Mouse (Mus musculus) bone marrow, adult 2 months (tissue): ENCODE results near the gene Ydjc. TPM values are rescaled to one million over a fixed set of nuclear protein-coding genes. Genes with fewer than 3 reads are reported as not detected.

Source experiments
- H3K27ac ChIP-seq: fragments of 200-500 bp; 2 replicates; pipeline ENCODE4 v1.5.1; 2012; ENCODE audit warnings: low read depth, mild to moderate bottlenecking, control low read depth, inconsistent platforms, low read length; ENCODE audit not compliant: control insufficient read depth, poor library complexity, insufficient read depth
- H3K4me1 ChIP-seq: fragments of 200-500 bp; 2 replicates; pipeline ENCODE4 v1.6.1; 2011; ENCODE audit warnings: low read length; ENCODE audit not compliant: control insufficient read depth, insufficient read depth
- H3K4me3 ChIP-seq: fragments of 200-500 bp; replicated peaks from 2 replicates; pipeline ENCODE3; 2011; ENCODE audit warnings: mild to moderate bottlenecking, low read depth, low read length, control low read depth; ENCODE audit not compliant: control insufficient read depth
- CTCF ChIP-seq: fragments of 200-500 bp; IDR thresholded peaks from 2 replicates; pipeline ENCODE4 v1.5.1; 2011; ENCODE audit warnings: low read length, control low read depth; ENCODE audit not compliant: control insufficient read depth, insufficient read depth
- POLR2A ChIP-seq: fragments of 200-500 bp; IDR thresholded peaks from 2 replicates; pipeline ENCODE4 v1.6.1; 2011; ENCODE audit warnings: low read depth, mild to moderate bottlenecking, control low read depth, low read length, borderline replicate concordance; ENCODE audit not compliant: control insufficient read depth
- WGBS: fragments of 180-500 bp; shearing (Covaris S2); methylation state at CpG from one replicate; pipeline ENCODE4 v1.1.7; 2018; 5-methylcytosine and 5-hydroxymethylcytosine counted together
- polyA plus RNA-seq: library from polyadenylated mRNA; stranded (reverse); fragments of >200 nt; gene quantifications from 2 replicates; pipeline ENCODE4 v1.2.4, GENCODE M21; 2011; ENCODE audit warnings: low replicate concordance; ENCODE audit not compliant: missing spikeins, insufficient read depth, insufficient read length

The Ydjc gene
- polyA plus RNA-seq, 1 experiment = 5.4 TPM

GRCm38 (mm10) chr16:17124871-17125520, 19.4 kb upstream of the Ydjc start, which contains the start of gene 2610318N02Rik:
Gene 2610318N02Rik, minus strand, starts transcription at chr16:17125167.
- Histone ChIP-seq H3K27ac (no peak within 1 kb of the TSS), H3K4me3 (peak within 1 kb of the TSS; percentile 68), H3K4me1 (peaks cover 2% of the 10 kb centered on the region; the same call in 1 of the 2 replicates)
- WGBS = under 1% methylated on average over 25 of the region's 25 CpGs
- peak; percentile 69; the same call in 1 of the 2 replicates for TF ChIP-seq POLR2A
- no peak for TF ChIP-seq CTCF

GRCm38 (mm10) chr16:17127292-17127691, 17.1 kb upstream of the Ydjc start:
- H3K4me1 ChIP-seq = peaks cover 4% of the 10 kb centered on the region; the same call in 1 of the 2 replicates
- TF ChIP-seq POLR2A (no peak), CTCF (peak; percentile 75)
- H3K4me3 ChIP-seq = no peak overlapping the region
- H3K27ac ChIP-seq = no peak overlapping the region
- WGBS = 96% methylated on average over 1 of the region's 1 CpGs

DNA sequence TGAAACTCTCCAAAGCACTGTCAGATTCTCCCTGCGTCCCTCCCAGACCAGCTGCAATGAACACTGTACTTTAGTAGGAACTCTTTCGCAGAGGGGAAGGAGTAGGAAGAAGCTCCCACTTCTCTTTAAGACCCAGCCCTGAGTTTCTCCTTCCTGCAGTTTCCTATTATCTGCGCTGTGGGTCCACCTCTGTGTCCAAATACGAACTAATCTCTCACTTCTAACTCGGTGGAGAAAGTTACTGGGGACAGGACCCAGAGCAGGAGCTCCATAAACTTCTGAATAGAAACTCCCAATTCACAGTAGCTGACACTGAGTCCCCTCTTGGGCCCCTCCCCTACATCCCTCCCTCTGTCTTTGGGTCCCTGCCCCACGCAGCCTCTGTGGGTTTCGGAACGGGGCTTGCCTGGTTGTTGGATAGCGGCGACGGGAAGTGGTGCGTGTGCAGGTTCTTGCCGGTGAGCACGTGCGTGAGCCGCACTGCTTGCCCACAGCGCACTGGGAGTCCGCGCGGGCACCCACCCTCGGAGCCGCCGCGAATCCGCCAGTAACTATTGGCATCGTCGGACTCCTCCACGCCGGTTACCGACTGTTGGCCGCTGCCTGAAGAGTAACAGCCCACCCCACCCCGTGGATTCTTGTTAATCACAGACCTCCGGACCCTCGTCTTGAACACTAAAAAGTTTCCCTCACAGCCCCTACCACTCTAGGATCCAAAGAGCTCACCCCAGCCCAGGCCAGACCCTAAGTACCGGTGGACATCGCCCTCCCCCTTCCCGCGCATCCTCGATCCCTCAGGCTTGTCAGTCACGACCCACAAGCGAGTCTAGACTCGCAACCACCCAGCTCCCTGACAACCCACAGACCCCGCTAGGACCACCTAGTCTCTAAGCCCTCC, 13.0 kb upstream of the Ydjc start:
- WGBS = 3% methylated on average over 43 of the region's 43 CpGs
- peak overlapping the region; percentile 86 for H3K4me3 ChIP-seq
- H3K27ac ChIP-seq = peak overlapping the region; percentile 14; the same call in 1 of the 2 replicates
- H3K4me1 ChIP-seq = peaks cover 2% of the 10 kb centered on the region; the same call in 1 of the 2 replicates
- no peak for TF ChIP-seq CTCF
- peak; percentile 17; the same call in 1 of the 2 replicates for TF ChIP-seq POLR2A

GRCm38 (mm10) chr16:17132089-17132905, 12.1 kb upstream of the Ydjc start, which contains the start of gene Sdf2l1:
Gene Sdf2l1, minus strand, starts transcription at chr16:17132383.
- WGBS = under 1% methylated on average over 47 of the region's 47 CpGs
- TF ChIP-seq CTCF = peak; percentile 16; the same call in 1 of the 2 replicates
- TF ChIP-seq POLR2A = peak; percentile 77
- Histone ChIP-seq H3K4me1 (peaks cover 2% of the 10 kb centered on the region; the same call in 1 of the 2 replicates), H3K27ac (peak within 1 kb of the TSS; percentile 14; the same call in 1 of the 2 replicates), H3K4me3 (peak within 1 kb of the TSS; percentile 86)

DNA sequence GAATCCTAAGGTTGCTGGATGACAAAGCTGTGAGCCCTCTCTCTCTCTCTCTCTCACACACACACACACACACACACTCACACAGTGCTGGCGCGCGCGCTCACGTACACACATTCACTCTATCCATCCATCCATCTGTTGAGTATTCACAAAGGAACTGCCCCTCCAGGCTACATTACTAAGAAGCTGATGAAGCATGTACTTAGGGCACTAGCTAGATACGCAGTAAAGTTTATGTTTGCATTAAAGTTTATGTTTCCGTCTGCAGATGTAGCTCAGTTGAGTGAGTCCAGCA, 11.6 kb upstream of the Ydjc start:
- Histone ChIP-seq H3K4me3 (no peak overlapping the region), H3K4me1 (peaks cover 2% of the 10 kb centered on the region; the same call in 1 of the 2 replicates), H3K27ac (no peak overlapping the region)
- TF ChIP-seq CTCF = no peak
- no peak for TF ChIP-seq POLR2A
- 80% methylated on average over 7 of the region's 7 CpGs for WGBS

DNA sequence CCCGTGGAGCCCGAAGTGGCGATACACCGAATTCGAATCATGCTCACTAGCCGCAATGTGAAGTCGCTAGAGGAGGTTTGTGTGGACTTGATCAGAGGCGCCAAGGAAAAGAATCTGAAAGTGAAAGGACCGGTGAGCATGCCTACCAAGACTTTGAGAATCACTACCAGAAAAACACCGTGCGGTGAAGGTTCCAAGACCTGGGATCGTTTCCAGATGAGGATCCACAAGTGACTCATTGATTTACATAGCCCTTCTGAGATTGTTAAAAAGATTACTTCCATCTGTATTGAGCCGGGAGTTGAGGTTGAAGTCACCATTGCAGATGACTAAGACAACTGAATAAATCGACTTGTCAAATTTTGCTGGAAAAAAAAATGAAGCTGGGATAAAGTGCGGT, 7.1 kb upstream of the Ydjc start:
- no peaks in the 10 kb centered on the region for H3K4me1 ChIP-seq
- no peak overlapping the region for H3K4me3 ChIP-seq
- 82% methylated on average over 15 of the region's 15 CpGs for WGBS
- TF ChIP-seq CTCF (no peak), POLR2A (no peak)
- H3K27ac ChIP-seq = no peak overlapping the region

GRCm38 (mm10) chr16:17146772-17147235, 2.4 kb downstream of the Ydjc start, which contains the start of gene Ccdc116:
Gene Ccdc116, minus strand, starts transcription at chr16:17147229.
- TF ChIP-seq CTCF = peak; percentile 30; the same call in 1 of the 2 replicates
- peak; percentile 46; the same call in 1 of the 2 replicates for TF ChIP-seq POLR2A
- peak within 1 kb of the TSS; percentile 79 for H3K4me3 ChIP-seq
- under 1% methylated on average over 34 of the region's 34 CpGs for WGBS
- no peaks in the 10 kb centered on the region; the same call in 1 of the 2 replicates for H3K4me1 ChIP-seq
- H3K27ac ChIP-seq = no peak within 1 kb of the TSS
